Mouse (Mus musculus): Measurements from ENCODE around the gene Klhl6. TPM values are rescaled to one million over a fixed set of nuclear protein-coding genes. Genes with fewer than 3 reads are reported as not detected.
A peak's percentile ranks its signal among the peaks of the same experiment; 100 is the strongest.
"Not testable (repeated sequence)": the region's sequence is repeated elsewhere in the genome, so short reads cannot be mapped to it uniquely, and the experiment has no call there.

The Klhl6 gene
- polyA plus RNA-seq (2015; fragmentation: Nextera tagmentation; extraction: Ambion mirVana) = 130 and 131 TPM in 2 replicates

GRCm38 (mm10) chr16:19982537-19983257, at the start of gene Klhl6:
Gene Klhl6 (minus strand): TSS chr16:19983037.
- DNase-seq (ENCODE audit: low spot score) = peak; percentile 86

GRCm38 (mm10) chr16:20027241-20027640, 44.4 kb upstream of the Klhl6 start:
- DNase-seq (ENCODE audit: low spot score) = not testable (repeated sequence)

GRCm38 (mm10) chr16:20022821-20023220, 40.0 kb upstream of the Klhl6 start:
- DNase-seq (ENCODE audit: low spot score) = no peak

GRCm38 (mm10) chr16:20021848-20022247, 39.0 kb upstream of the Klhl6 start:
- DNase-seq (ENCODE audit: low spot score) = no peak

- DNase-seq (ENCODE audit: low spot score) = no peak
Observed at GRCm38 (mm10) chr16:20012647-20013046, 29.8 kb upstream of the Klhl6 start.

- DNase-seq (ENCODE audit: low spot score) = no peak
Observed at GRCm38 (mm10) chr16:20006066-20006465, 23.2 kb upstream of the Klhl6 start.

GRCm38 (mm10) chr16:20000286-20000685, 17.4 kb upstream of the Klhl6 start:
- not testable (repeated sequence) for DNase-seq (ENCODE audit: low spot score)

GRCm38 (mm10) chr16:19997616-19998015, 14.8 kb upstream of the Klhl6 start:
- DNase-seq (ENCODE audit: low spot score) = no peak

GRCm38 (mm10) chr16:19996913-19997312, 14.1 kb upstream of the Klhl6 start:
- not testable (repeated sequence) for DNase-seq (ENCODE audit: low spot score)

GRCm38 (mm10) chr16:19995818-19996217, 13.0 kb upstream of the Klhl6 start:
- DNase-seq (ENCODE audit: low spot score) = no peak

GRCm38 (mm10) chr16:19993278-19993677, 10.4 kb upstream of the Klhl6 start:
- DNase-seq (ENCODE audit: low spot score) = no peak

- no peak for DNase-seq (ENCODE audit: low spot score)
Observed at GRCm38 (mm10) chr16:19990536-19990935, 7.7 kb upstream of the Klhl6 start.

- no peak for DNase-seq (ENCODE audit: low spot score)
Observed at GRCm38 (mm10) chr16:19987589-19987988, 4.8 kb upstream of the Klhl6 start.

- DNase-seq (ENCODE audit: low spot score) = no peak
Observed at GRCm38 (mm10) chr16:19984884-19985643, 2.2 kb upstream of the Klhl6 start.

GRCm38 (mm10) chr16:19983559-19983958, 722 bp upstream of the Klhl6 start:
- DNase-seq (ENCODE audit: low spot score) = no peak

- DNase-seq (ENCODE audit: low spot score) = peak; percentile 15
Observed at GRCm38 (mm10) chr16:19981684-19982083, 1.2 kb downstream of the Klhl6 start.

GRCm38 (mm10) chr16:19981006-19981405, 1.8 kb downstream of the Klhl6 start:
- peak; percentile 21 for DNase-seq (ENCODE audit: low spot score)

- DNase-seq (ENCODE audit: low spot score) = peak; percentile 28
Observed at GRCm38 (mm10) chr16:19979755-19980154, 3.1 kb downstream of the Klhl6 start.

- peak; percentile 32 for DNase-seq (ENCODE audit: low spot score)
Observed at GRCm38 (mm10) chr16:19977282-19977681, 5.6 kb downstream of the Klhl6 start.

- no peak for DNase-seq (ENCODE audit: low spot score)
Observed at GRCm38 (mm10) chr16:19976825-19977224, 6.0 kb downstream of the Klhl6 start.

- DNase-seq (ENCODE audit: low spot score) = no peak
Observed at GRCm38 (mm10) chr16:19975432-19975831, 7.4 kb downstream of the Klhl6 start.

GRCm38 (mm10) chr16:19973480-19973879, 9.4 kb downstream of the Klhl6 start:
- no peak for DNase-seq (ENCODE audit: low spot score)
